31 mouse cellular contexts compared by ENCODE assay signal in the genomic region with DNA sequence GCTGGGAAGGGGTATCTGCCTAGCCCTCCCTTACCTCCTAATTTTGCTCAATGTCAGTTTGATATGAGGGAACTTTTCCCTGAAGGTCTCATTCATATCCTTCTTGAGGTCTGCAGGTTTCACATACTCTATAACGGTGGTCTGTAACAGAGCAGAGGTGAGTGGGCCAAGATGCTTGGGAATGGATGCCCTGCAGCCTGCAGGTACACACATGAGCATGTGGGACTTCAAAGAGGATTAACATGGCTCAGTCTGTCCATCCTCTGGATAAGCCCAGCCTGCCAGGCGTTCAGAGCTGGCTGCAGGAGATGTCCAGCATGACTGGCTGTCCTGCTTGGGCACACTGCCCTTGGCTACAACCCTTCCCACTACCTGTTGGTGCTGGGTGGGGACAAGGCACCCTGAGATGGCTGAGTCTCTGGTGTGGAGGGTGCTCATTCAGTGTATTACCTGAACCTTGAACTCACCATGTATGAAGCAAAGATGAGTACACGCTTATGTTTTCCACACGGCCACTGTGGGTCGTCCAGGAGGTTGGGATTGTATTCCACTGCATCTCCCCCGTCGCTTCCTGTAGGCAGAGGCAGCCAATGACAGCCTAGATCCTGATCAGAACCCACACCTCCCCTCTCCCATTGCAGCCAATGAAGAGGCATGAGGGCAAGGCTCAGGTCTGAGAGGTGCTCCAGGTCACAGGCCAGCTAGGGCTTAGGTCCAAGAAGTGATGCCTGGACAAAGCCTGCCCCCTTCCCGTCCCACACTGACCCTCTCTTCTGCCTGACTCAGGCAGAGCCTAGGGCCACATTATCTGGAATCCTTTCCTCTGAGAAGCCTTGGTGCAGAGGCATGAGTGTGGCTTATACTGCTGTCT. TPM values are rescaled to one million over a fixed set of nuclear protein-coding genes. Genes with fewer than 3 reads are reported as not detected.
DNase-seq lines count a peak whose midpoint lies in the region; ATAC-seq and TF ChIP-seq lines count a peak whose summit lies in the region.
"Had no signal": no experiment of that assay in that cellular context is flagged by ENCODE, and none has a peak within 500 bp of the region (broad histone marks: within the 10 kb centered on the region; RNA-seq: fewer than 3 reads in every experiment).

No protein-coding gene starts in this region.

- no peak for DNase-seq in heart, embryonic 10.5 days (ENCODE audit: low spot score)
- no peak for DNase-seq in heart, postnatal 36 days
- no peak for DNase-seq in liver, postnatal 0 days
- peak; percentile 65 for DNase-seq in R1 (ENCODE audit: low read depth, low spot score)
- DNase-seq: adrenal gland, postnatal 36 days; B cell, adult 2 months; cerebellum, adult 11 months; cerebellum, postnatal 14 days; embryo, embryonic 11 days; gastrocnemius, postnatal 36 days; kidney, adult 11 months; kidney, postnatal 36 days; liver, embryonic 13.5 days; lung, embryonic 14.5 days; right cerebral cortex, postnatal 14 days; spleen, adult 18-20 months had no signal

- no peak overlapping the region for H3K4me2 ChIP-seq in liver, embryonic 12.5 days
- no peak overlapping the region for H3K4me2 ChIP-seq in liver, postnatal 0 days (ENCODE audit: low read depth, low read length)
- no peak overlapping the region for H3K4me2 ChIP-seq in embryonic facial prominence, embryonic 15.5 days (replicated peaks)
- H3K4me2 ChIP-seq in forebrain, embryonic 13.5 days: no peak overlapping the region
- H3K4me2 ChIP-seq: heart, embryonic 11.5 days; kidney, embryonic 15.5 days; limb, embryonic 13.5 days; liver, embryonic 13.5 days; lung, embryonic 14.5 days had no signal

- no peak for TF ChIP-seq CTCF in liver, postnatal 0 days (IDR thresholded peaks at IDR 0.05; ENCODE audit: low read depth)

- TF ChIP-seq EP300 in liver, postnatal 0 days (IDR thresholded peaks at IDR 0.05; ENCODE audit: low read depth): no peak

- H3K27me3 ChIP-seq in heart, embryonic 10.5 days (ENCODE audit: insufficient read depth, poor library complexity, severe bottlenecking): no peaks in the 10 kb centered on the region
- H3K27me3 ChIP-seq in liver, embryonic 12.5 days (replicated peaks): no peaks in the 10 kb centered on the region
- no peaks in the 10 kb centered on the region for H3K27me3 ChIP-seq in liver, postnatal 0 days (ENCODE audit: insufficient read depth, low read length)
- no peaks in the 10 kb centered on the region for H3K27me3 ChIP-seq in embryonic facial prominence, embryonic 15.5 days
- no peaks in the 10 kb centered on the region for H3K27me3 ChIP-seq in forebrain, embryonic 13.5 days
- H3K27me3 ChIP-seq: kidney, embryonic 15.5 days; limb, embryonic 13.5 days; liver, embryonic 13.5 days had no signal

- H3K36me3 ChIP-seq in heart, embryonic 10.5 days: peaks cover 71% of the 10 kb centered on the region
- H3K36me3 ChIP-seq in liver, embryonic 12.5 days: peaks cover 71% of the 10 kb centered on the region
- peaks cover 32% of the 10 kb centered on the region for H3K36me3 ChIP-seq in liver, postnatal 0 days (replicated peaks; ENCODE audit: insufficient read depth, low read length)
- peaks cover 59% of the 10 kb centered on the region for H3K36me3 ChIP-seq in embryonic facial prominence, embryonic 15.5 days
- peaks cover 68% of the 10 kb centered on the region for H3K36me3 ChIP-seq in forebrain, embryonic 13.5 days (ENCODE audit: poor library complexity, severe bottlenecking)

- H3K9ac ChIP-seq in liver, embryonic 12.5 days: no peak overlapping the region
- H3K9ac ChIP-seq in liver, postnatal 0 days (replicated peaks): no peak overlapping the region
- no peak overlapping the region for H3K9ac ChIP-seq in embryonic facial prominence, embryonic 15.5 days
- H3K9ac ChIP-seq in forebrain, embryonic 13.5 days: no peak overlapping the region
- H3K9ac ChIP-seq: kidney, embryonic 15.5 days; limb, embryonic 13.5 days; liver, embryonic 13.5 days; lung, embryonic 14.5 days had no signal

- 0 out of 2 replicates have a peak overlapping the region, but pooled peaks have one; percentile 17 for H3K27ac ChIP-seq in heart, embryonic 10.5 days
- H3K27ac ChIP-seq in liver, embryonic 12.5 days: peak overlapping the region; percentile 41; the same call in 1 of the 2 replicates
- no peak overlapping the region for H3K27ac ChIP-seq in liver, postnatal 0 days (ENCODE audit: low read depth)
- 0 out of 2 replicates have a peak overlapping the region, but pooled peaks have one; percentile 2 for H3K27ac ChIP-seq in embryonic facial prominence, embryonic 15.5 days (replicated peaks)
- no peak overlapping the region for H3K27ac ChIP-seq in forebrain, embryonic 13.5 days
- H3K27ac ChIP-seq: hindbrain, postnatal 0 days; limb, embryonic 13.5 days; midbrain, embryonic 10.5 days had no signal

- H3K4me1 ChIP-seq in heart, embryonic 10.5 days: peaks cover 31% of the 10 kb centered on the region
- peaks cover 28% of the 10 kb centered on the region for H3K4me1 ChIP-seq in liver, embryonic 12.5 days
- H3K4me1 ChIP-seq in liver, postnatal 0 days (ENCODE audit: insufficient read depth): peaks cover 14% of the 10 kb centered on the region
- peaks cover 17% of the 10 kb centered on the region for H3K4me1 ChIP-seq in embryonic facial prominence, embryonic 15.5 days
- H3K4me1 ChIP-seq in forebrain, embryonic 13.5 days: peaks cover 15% of the 10 kb centered on the region

- H3K9me3 ChIP-seq in heart, embryonic 10.5 days: no peaks in the 10 kb centered on the region
- no peaks in the 10 kb centered on the region for H3K9me3 ChIP-seq in liver, embryonic 12.5 days (replicated peaks)
- H3K9me3 ChIP-seq in liver, postnatal 0 days (ENCODE audit: low read length): no peaks in the 10 kb centered on the region
- H3K9me3 ChIP-seq in embryonic facial prominence, embryonic 15.5 days (replicated peaks): no peaks in the 10 kb centered on the region
- H3K9me3 ChIP-seq in forebrain, embryonic 13.5 days (replicated peaks): no peaks in the 10 kb centered on the region
- H3K9me3 ChIP-seq: kidney, embryonic 15.5 days; limb, embryonic 13.5 days; liver, embryonic 13.5 days; midbrain, embryonic 10.5 days had no signal

- no peak for ATAC-seq in liver, embryonic 12.5 days
- ATAC-seq in liver, postnatal 0 days: no peak
- ATAC-seq in embryonic facial prominence, embryonic 15.5 days (ENCODE audit: insufficient number of reproducible peaks, low FRiP score, low TSS enrichment, low read depth): no peak
- ATAC-seq in forebrain, embryonic 13.5 days: no peak
- ATAC-seq in megakaryocyte progenitor cell, adult 5-6 weeks (replicated peaks; ENCODE audit: poor library complexity): no peak
- ATAC-seq: forebrain, embryonic 16.5 days; hindbrain, postnatal 0 days had no signal

- intact Hi-C loops in heart, postnatal 36 days (cut with DNase I): no loop called here

- H3K4me3 ChIP-seq in heart, embryonic 10.5 days: no peak overlapping the region
- H3K4me3 ChIP-seq in liver, embryonic 12.5 days: no peak overlapping the region
- no peak overlapping the region for H3K4me3 ChIP-seq in liver, postnatal 0 days (ENCODE audit: low read depth, low read length)
- no peak overlapping the region for H3K4me3 ChIP-seq in embryonic facial prominence, embryonic 15.5 days (replicated peaks)
- H3K4me3 ChIP-seq in forebrain, embryonic 13.5 days: no peak overlapping the region
- H3K4me3 ChIP-seq: kidney, embryonic 15.5 days; limb, embryonic 13.5 days; liver, embryonic 13.5 days; midbrain, embryonic 10.5 days had no signal

- WGBS in heart, embryonic 10.5 days: 64% methylated on average over 8 of the region's 8 CpGs
- 60% methylated on average over 8 of the region's 8 CpGs for WGBS in liver, embryonic 12.5 days (ENCODE audit: insufficient replicate concordance)
- 59% methylated on average over 8 of the region's 8 CpGs for WGBS in liver, postnatal 0 days (ENCODE audit: insufficient replicate concordance)
- 45% methylated on average over 8 of the region's 8 CpGs for WGBS in embryonic facial prominence, embryonic 15.5 days
- 66% methylated on average over 8 of the region's 8 CpGs for WGBS in forebrain, embryonic 13.5 days

RNA-seq across cellular contexts. Expression of gene Rps21, which starts 3.7 kb away (rescaled TPM):
- polyA plus RNA-seq in heart, embryonic 10.5 days (2016; fragmentation: Nextera tagmentation; extraction: Ambion mirVana): 332 and 360 TPM in 2 replicates
- total RNA-seq in heart, postnatal 36 days (2021): 100 to 1,000 TPM; 500 to 574 TPM
- polyA plus RNA-seq in liver, embryonic 12.5 days (2016; fragmentation: Nextera tagmentation; extraction: Ambion mirVana): 560 and 561 TPM in 2 replicates
- polyA plus RNA-seq in liver, postnatal 0 days (2015; fragmentation: Nextera tagmentation; extraction: Ambion mirVana): 382 and 393 TPM in 2 replicates
- polyA plus RNA-seq in embryonic facial prominence, embryonic 15.5 days (2015; fragmentation: Nextera tagmentation; extraction: Ambion mirVana): 599 and 606 TPM in 2 replicates
- 483 and 550 TPM in 2 replicates for polyA plus RNA-seq in forebrain, embryonic 13.5 days (2015; fragmentation: Nextera tagmentation; extraction: Ambion mirVana)
- 1,700 and 1,787 TPM in 2 replicates for total RNA-seq in megakaryocyte progenitor cell, adult 5-6 weeks (2015)
- total RNA-seq in megakaryocyte progenitor cell, adult 5-6 weeks (2017): 2,626 and 3,717 TPM in 2 replicates

RNA-seq across cellular contexts. Expression of gene Cables2, which starts 12.5 kb away (rescaled TPM):
- 12.4 and 13.1 TPM in 2 replicates for polyA plus RNA-seq in heart, embryonic 10.5 days (2016; fragmentation: Nextera tagmentation; extraction: Ambion mirVana)
- 10 to 100 TPM; 11.2 to 13.5 TPM for total RNA-seq in heart, postnatal 36 days (2021)
- 9.6 and 10.4 TPM in 2 replicates for polyA plus RNA-seq in liver, embryonic 12.5 days (2016; fragmentation: Nextera tagmentation; extraction: Ambion mirVana)
- polyA plus RNA-seq in liver, postnatal 0 days (2015; fragmentation: Nextera tagmentation; extraction: Ambion mirVana): 4.7 and 5.2 TPM in 2 replicates
- polyA plus RNA-seq in embryonic facial prominence, embryonic 15.5 days (2015; fragmentation: Nextera tagmentation; extraction: Ambion mirVana): 13.5 and 14.2 TPM in 2 replicates
- polyA plus RNA-seq in forebrain, embryonic 13.5 days (2015; fragmentation: Nextera tagmentation; extraction: Ambion mirVana): 11.0 and 12.7 TPM in 2 replicates
- total RNA-seq in megakaryocyte progenitor cell, adult 5-6 weeks (2015): 12.6 and 15.1 TPM in 2 replicates
- 9.9 and 12.7 TPM in 2 replicates for total RNA-seq in megakaryocyte progenitor cell, adult 5-6 weeks (2017)

RNA-seq across cellular contexts. Expression of gene Rbbp8nl, which starts 28.8 kb away (rescaled TPM):
- polyA plus RNA-seq in heart, embryonic 10.5 days (2016; fragmentation: Nextera tagmentation; extraction: Ambion mirVana): 0.16 and 0.68 TPM in 2 replicates
- total RNA-seq in heart, postnatal 36 days (2021): not detected
- not detected in 2 replicates for polyA plus RNA-seq in liver, embryonic 12.5 days (2016; fragmentation: Nextera tagmentation; extraction: Ambion mirVana)
- not detected in 2 replicates for polyA plus RNA-seq in liver, postnatal 0 days (2015; fragmentation: Nextera tagmentation; extraction: Ambion mirVana)
- 1.5 and 1.8 TPM in 2 replicates for polyA plus RNA-seq in embryonic facial prominence, embryonic 15.5 days (2015; fragmentation: Nextera tagmentation; extraction: Ambion mirVana)
- not detected in 2 replicates for polyA plus RNA-seq in forebrain, embryonic 13.5 days (2015; fragmentation: Nextera tagmentation; extraction: Ambion mirVana)
- not detected in 2 replicates for total RNA-seq in megakaryocyte progenitor cell, adult 5-6 weeks (2015)
- not detected in 2 replicates for total RNA-seq in megakaryocyte progenitor cell, adult 5-6 weeks (2017)
- total RNA-seq: adrenal gland, postnatal 36 days; gastrocnemius, postnatal 36 days; hematopoietic stem cell, adult 5-6 weeks; hindbrain, postnatal 0 days; left cerebral cortex, adult 18-20 months; left cerebral cortex, postnatal 25 days; neutrophil, adult 5-6 weeks had no signal
- polyA plus RNA-seq: forebrain, embryonic 16.5 days; hindbrain, postnatal 0 days; liver, embryonic 13.5 days; testis, adult 2 months had no signal

RNA-seq across cellular contexts. Expression of gene Lama5, which starts 35.2 kb away (rescaled TPM):
- polyA plus RNA-seq in heart, embryonic 10.5 days (2016; fragmentation: Nextera tagmentation; extraction: Ambion mirVana): 23.6 and 30.8 TPM in 2 replicates
- total RNA-seq in heart, postnatal 36 days (2021): 10 to 100 TPM; 70.7 to 76.3 TPM
- polyA plus RNA-seq in liver, embryonic 12.5 days (2016; fragmentation: Nextera tagmentation; extraction: Ambion mirVana): 4.1 and 4.3 TPM in 2 replicates
- 2.1 and 2.2 TPM in 2 replicates for polyA plus RNA-seq in liver, postnatal 0 days (2015; fragmentation: Nextera tagmentation; extraction: Ambion mirVana)
- polyA plus RNA-seq in embryonic facial prominence, embryonic 15.5 days (2015; fragmentation: Nextera tagmentation; extraction: Ambion mirVana): 28.0 and 37.2 TPM in 2 replicates
- polyA plus RNA-seq in forebrain, embryonic 13.5 days (2015; fragmentation: Nextera tagmentation; extraction: Ambion mirVana): 3.4 and 5.0 TPM in 2 replicates
- 0.07 and 2.1 TPM in 2 replicates for total RNA-seq in megakaryocyte progenitor cell, adult 5-6 weeks (2015)
- total RNA-seq in megakaryocyte progenitor cell, adult 5-6 weeks (2017): 0.03 and 0.08 TPM in 2 replicates

Comparison
In these comparisons a context has a peak if more than half of its experiments do, and no peak if none do; other contexts are left out.
1. H3K27ac ChIP-seq: peak in heart, embryonic 10.5 days (single experiment), liver, embryonic 12.5 days (single experiment) and embryonic facial prominence, embryonic 15.5 days (single experiment); none in liver, postnatal 0 days (single experiment) and forebrain, embryonic 13.5 days (single experiment).